Mouse (Mus musculus) heart, adult 9 months (tissue): ENCODE measurements at regions not wholly inside any gene's neighbourhood (a gene's known extent, or its start where the extent isn't known, plus 50 kb on each side); places are given as distances from the start of the nearest gene placed in this dataset.

Source experiments
- DNase-seq, 2 experiments: peaks; one replicate each; pipeline ENCODE4 v3.0.0; 2022; ENCODE audit warnings: low spot score in 2 of 2

- no peak for DNase-seq
Measured at GRCm38 (mm10) chr15:67467404-67468345, 967.0 kb upstream of the Lrrc6 start.

- DNase-seq = no peak
Measured at GRCm38 (mm10) chr15:67462863-67463262, 962.2 kb upstream of the Lrrc6 start.

- DNase-seq = peak in 1 of 2 experiments; percentile 10
Measured at GRCm38 (mm10) chr15:67460384-67460783, 959.7 kb upstream of the Lrrc6 start.

GRCm38 (mm10) chr15:67434284-67434683 is 933.6 kb upstream of the Lrrc6 start:
- peak; percentile 34 to 46 for DNase-seq

GRCm38 (mm10) chr15:67423922-67424321 is 923.2 kb upstream of the Lrrc6 start:
- DNase-seq = no peak

- DNase-seq = no peak
Measured at GRCm38 (mm10) chr15:67422277-67422953, 921.7 kb upstream of the Lrrc6 start.

- DNase-seq = no peak
Measured at GRCm38 (mm10) chr15:67420776-67421175, 920.1 kb upstream of the Lrrc6 start.

GRCm38 (mm10) chr15:67419733-67420132 is 919.0 kb upstream of the Lrrc6 start:
- DNase-seq = no peak

GRCm38 (mm10) chr15:67417742-67418163 is 917.0 kb upstream of the Lrrc6 start:
- no peak for DNase-seq

GRCm38 (mm10) chr15:67415840-67416239 is 915.1 kb upstream of the Lrrc6 start:
- DNase-seq = no peak

GRCm38 (mm10) chr15:67414371-67414930 is 913.7 kb upstream of the Lrrc6 start:
- peak; percentile 12 to 60 for DNase-seq

GRCm38 (mm10) chr15:67413581-67413980 is 912.9 kb upstream of the Lrrc6 start:
- DNase-seq = no peak

GRCm38 (mm10) chr15:67412394-67412793 is 911.7 kb upstream of the Lrrc6 start:
- no peak for DNase-seq

GRCm38 (mm10) chr15:67411657-67412056 is 910.9 kb upstream of the Lrrc6 start:
- no peak for DNase-seq

GRCm38 (mm10) chr15:67410012-67410411 is 909.3 kb upstream of the Lrrc6 start:
- no peak for DNase-seq

GRCm38 (mm10) chr15:67408871-67409559 is 908.3 kb upstream of the Lrrc6 start:
- DNase-seq = no peak

GRCm38 (mm10) chr15:67407244-67407643 is 906.5 kb upstream of the Lrrc6 start:
- DNase-seq = no peak

GRCm38 (mm10) chr15:67405523-67405922 is 904.8 kb upstream of the Lrrc6 start:
- peak; percentile 13 to 22 for DNase-seq

- no peak for DNase-seq
Measured at GRCm38 (mm10) chr15:67405011-67405410, 904.3 kb upstream of the Lrrc6 start.

- no peak for DNase-seq
Measured at GRCm38 (mm10) chr15:67402310-67402709, 901.6 kb upstream of the Lrrc6 start.

- DNase-seq = no peak
Measured at GRCm38 (mm10) chr15:67397269-67397668, 896.6 kb upstream of the Lrrc6 start.

GRCm38 (mm10) chr15:67395114-67395513 is 894.4 kb upstream of the Lrrc6 start:
- DNase-seq = no peak
